Mouse (Mus musculus): ENCODE measurements at regions not wholly inside any gene's neighbourhood (a gene's known extent, or its start where the extent isn't known, plus 50 kb on each side); places are given as distances from the start of the nearest gene placed in this dataset.

GRCm38 (mm10) chr13:101935843-101936242 is 167.8 kb upstream of the Pik3r1 start:
- DNase-seq (ENCODE audit: low read depth, low spot score) = no peak

- no peak for DNase-seq (ENCODE audit: low read depth, low spot score)
Observed at GRCm38 (mm10) chr13:101954521-101954920, 186.5 kb upstream of the Pik3r1 start.

GRCm38 (mm10) chr13:101955806-101956418 is 187.9 kb upstream of the Pik3r1 start:
- DNase-seq (ENCODE audit: low read depth, low spot score) = no peak

GRCm38 (mm10) chr13:101957782-101958181 is 189.8 kb upstream of the Pik3r1 start:
- DNase-seq (ENCODE audit: low read depth, low spot score) = no peak

- no peak for DNase-seq (ENCODE audit: low read depth, low spot score)
Observed at GRCm38 (mm10) chr13:101965537-101965936, 197.5 kb upstream of the Pik3r1 start.

- DNase-seq (ENCODE audit: low read depth, low spot score) = no peak
Observed at GRCm38 (mm10) chr13:101966799-101967397, 198.9 kb upstream of the Pik3r1 start.

GRCm38 (mm10) chr13:101967466-101967865 is 199.4 kb upstream of the Pik3r1 start:
- no peak for DNase-seq (ENCODE audit: low read depth, low spot score)

GRCm38 (mm10) chr13:101976766-101977165 is 208.7 kb upstream of the Pik3r1 start:
- DNase-seq (ENCODE audit: low read depth, low spot score) = no peak

GRCm38 (mm10) chr13:101980171-101980835 is 212.3 kb upstream of the Pik3r1 start:
- no peak for DNase-seq (ENCODE audit: low read depth, low spot score)

- no peak for DNase-seq (ENCODE audit: low read depth, low spot score)
Observed at GRCm38 (mm10) chr13:101988637-101989413, 220.8 kb upstream of the Pik3r1 start.

GRCm38 (mm10) chr13:101991729-101992128 is 223.7 kb upstream of the Pik3r1 start:
- DNase-seq (ENCODE audit: low read depth, low spot score) = no peak

GRCm38 (mm10) chr13:101994779-101995178 is 226.8 kb upstream of the Pik3r1 start:
- DNase-seq (ENCODE audit: low read depth, low spot score) = no peak

- no peak for DNase-seq (ENCODE audit: low read depth, low spot score)
Observed at GRCm38 (mm10) chr13:101995529-101995928, 227.5 kb upstream of the Pik3r1 start.

- no peak for DNase-seq (ENCODE audit: low read depth, low spot score)
Observed at GRCm38 (mm10) chr13:101996144-101996543, 228.1 kb upstream of the Pik3r1 start.

- DNase-seq (ENCODE audit: low read depth, low spot score) = no peak
Observed at GRCm38 (mm10) chr13:101997415-101997814, 229.4 kb upstream of the Pik3r1 start.

- no peak for DNase-seq (ENCODE audit: low read depth, low spot score)
Observed at GRCm38 (mm10) chr13:102006565-102006964, 238.5 kb upstream of the Pik3r1 start.

GRCm38 (mm10) chr13:102011965-102012364 is 243.9 kb upstream of the Pik3r1 start:
- no peak for DNase-seq (ENCODE audit: low read depth, low spot score)

GRCm38 (mm10) chr13:102014514-102014913 is 246.5 kb upstream of the Pik3r1 start:
- DNase-seq (ENCODE audit: low read depth, low spot score) = no peak

GRCm38 (mm10) chr13:102014958-102015357 is 246.9 kb upstream of the Pik3r1 start:
- DNase-seq (ENCODE audit: low read depth, low spot score) = no peak

GRCm38 (mm10) chr13:102016518-102016917 is 248.5 kb upstream of the Pik3r1 start:
- no peak for DNase-seq (ENCODE audit: low read depth, low spot score)

- no peak for DNase-seq (ENCODE audit: low read depth, low spot score)
Observed at GRCm38 (mm10) chr13:102022273-102022672, 254.3 kb upstream of the Pik3r1 start.

- no peak for DNase-seq (ENCODE audit: low read depth, low spot score)
Observed at GRCm38 (mm10) chr13:102022757-102023156, 254.7 kb upstream of the Pik3r1 start.
